Mouse (Mus musculus): ENCODE data around the gene Hagh.

DNA sequence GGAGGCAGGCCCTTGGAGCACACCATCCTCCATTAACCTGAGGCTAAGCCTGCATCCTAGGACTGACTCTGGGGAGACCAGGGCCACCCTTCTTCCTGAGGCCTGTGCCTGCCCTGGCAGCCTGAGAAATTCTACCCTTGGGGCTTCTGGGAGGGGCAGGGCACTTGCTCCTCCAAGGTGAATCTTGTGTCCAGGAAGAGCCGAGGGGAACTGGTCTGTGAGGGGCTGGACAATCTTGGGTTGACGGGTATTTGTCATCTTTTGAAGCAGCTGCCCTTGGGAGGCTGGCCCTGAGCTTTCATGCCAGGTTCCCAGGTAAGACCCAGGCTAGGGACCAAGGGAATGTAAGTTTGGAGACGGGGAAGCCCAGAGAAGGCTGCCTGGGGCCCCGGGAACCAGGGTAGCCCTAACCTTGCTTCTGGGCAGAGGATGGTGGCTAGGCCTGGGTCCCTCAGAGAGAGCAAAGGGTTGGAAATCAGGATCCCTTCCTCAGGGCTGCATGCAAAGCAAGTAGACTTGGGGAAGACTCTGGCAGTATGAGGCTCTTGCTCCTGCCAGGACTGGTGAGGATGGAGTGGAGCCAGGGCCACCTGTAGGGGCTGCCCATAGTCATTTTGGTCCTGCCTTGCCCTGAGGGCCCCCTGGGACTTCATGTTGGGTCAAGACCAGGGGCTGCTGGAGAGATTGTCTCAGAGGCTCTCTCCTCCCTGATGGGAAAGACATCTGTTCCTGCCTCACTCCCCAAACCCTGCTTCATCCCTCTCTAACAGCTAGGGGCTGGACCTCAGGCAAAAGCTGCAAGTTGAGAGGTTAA, 58.3 kb downstream of the Hagh start:
- TF ChIP-seq CTCF (IDR thresholded peaks at IDR 0.05; ENCODE audit: low read depth, low read length) (no peak), POLR2A (IDR thresholded peaks at IDR 0.05; ENCODE audit: extremely low read depth, insufficient read depth, low read length) (no peak)

All from liver, adult 2 months (tissue).